Mouse (Mus musculus): ENCODE data around the gene Srd5a2. TPM values are rescaled to one million over a fixed set of nuclear protein-coding genes. Genes with fewer than 3 reads are reported as not detected.

Srd5a2 gene
- polyA plus RNA-seq, 1 experiment, result not detected

- no peak for DNase-seq
- H3K4me1 ChIP-seq (ENCODE audit: control insufficient read depth, insufficient read depth, low read length), result no peaks in the 10 kb centered on the region; the same call in 1 of the 2 replicates
- TF ChIP-seq POLR2A (IDR thresholded peaks at IDR 0.05; ENCODE audit: borderline replicate concordance, extremely low read depth, low read depth, low read length) (no peak), CTCF (IDR thresholded peaks at IDR 0.05; ENCODE audit: insufficient read depth, low read length) (no peak)
- no peak overlapping the region for H3K4me3 ChIP-seq (replicated peaks; ENCODE audit: extremely low read depth, low read depth, low read length)
- 80% methylated on average over 2 of the region's 2 CpGs for WGBS
Measured at GRCm38 (mm10) chr17:73986571-73986970, 61.1 kb downstream of the Srd5a2 start.

- TF ChIP-seq POLR2A (IDR thresholded peaks at IDR 0.05; ENCODE audit: borderline replicate concordance, extremely low read depth, low read depth, low read length) (no peak), CTCF (IDR thresholded peaks at IDR 0.05; ENCODE audit: insufficient read depth, low read length) (no peak)
- peak; percentile 28 for DNase-seq
- 71% methylated on average over 4 of the region's 4 CpGs for WGBS
- H3K4me1 ChIP-seq (ENCODE audit: control insufficient read depth, insufficient read depth, low read length), result no peaks in the 10 kb centered on the region; the same call in 1 of the 2 replicates
- H3K4me3 ChIP-seq (replicated peaks; ENCODE audit: extremely low read depth, low read depth, low read length), result no peak overlapping the region
Measured at GRCm38 (mm10) chr17:73985936-73986335, 61.8 kb downstream of the Srd5a2 start.

GRCm38 (mm10) chr17:73984508-73984907 is 63.2 kb downstream of the Srd5a2 start:
- H3K4me3 ChIP-seq (replicated peaks; ENCODE audit: extremely low read depth, low read depth, low read length), result no peak overlapping the region
- TF ChIP-seq POLR2A (IDR thresholded peaks at IDR 0.05; ENCODE audit: borderline replicate concordance, extremely low read depth, low read depth, low read length), result no peak
- no peak for TF ChIP-seq CTCF (IDR thresholded peaks at IDR 0.05; ENCODE audit: insufficient read depth, low read length)
- no peak for DNase-seq
- 30% methylated on average over 4 of the region's 4 CpGs for WGBS
- no peaks in the 10 kb centered on the region for H3K4me1 ChIP-seq (ENCODE audit: control insufficient read depth, insufficient read depth, low read length)

GRCm38 (mm10) chr17:73982871-73983270 is 64.8 kb downstream of the Srd5a2 start:
- Histone ChIP-seq H3K4me3 (replicated peaks; ENCODE audit: extremely low read depth, low read depth, low read length) (no peak overlapping the region), H3K4me1 (ENCODE audit: control insufficient read depth, insufficient read depth, low read length) (no peaks in the 10 kb centered on the region)
- no peak for TF ChIP-seq POLR2A (IDR thresholded peaks at IDR 0.05; ENCODE audit: borderline replicate concordance, extremely low read depth, low read depth, low read length)
- TF ChIP-seq CTCF (IDR thresholded peaks at IDR 0.05; ENCODE audit: insufficient read depth, low read length), result no peak
- no peak for DNase-seq
- WGBS, result 69% methylated on average over 1 of the region's 1 CpGs

- TF ChIP-seq CTCF (IDR thresholded peaks at IDR 0.05; ENCODE audit: insufficient read depth, low read length), result no peak
- no peak for TF ChIP-seq POLR2A (IDR thresholded peaks at IDR 0.05; ENCODE audit: borderline replicate concordance, extremely low read depth, low read depth, low read length)
Measured at GRCm38 (mm10) chr17:73976066-73976465, 71.7 kb downstream of the Srd5a2 start.

GRCm38 (mm10) chr17:73972648-73973047 is 75.1 kb downstream of the Srd5a2 start:
- WGBS, result 92% methylated on average over 11 of the region's 11 CpGs
- Histone ChIP-seq H3K4me1 (ENCODE audit: control insufficient read depth, insufficient read depth, low read length) (peaks cover 12% of the 10 kb centered on the region), H3K4me3 (replicated peaks; ENCODE audit: extremely low read depth, low read depth, low read length) (no peak overlapping the region)
- TF ChIP-seq CTCF (IDR thresholded peaks at IDR 0.05; ENCODE audit: insufficient read depth, low read length) (no peak), POLR2A (IDR thresholded peaks at IDR 0.05; ENCODE audit: borderline replicate concordance, extremely low read depth, low read depth, low read length) (no peak)
- DNase-seq, result no peak

More at GRCm38 (mm10) chr17:73976066-73976465, 71.7 kb downstream of the Srd5a2 start:
- peaks cover 3% of the 10 kb centered on the region; the same call in 1 of the 2 replicates for H3K4me1 ChIP-seq (ENCODE audit: control insufficient read depth, insufficient read depth, low read length)
- H3K4me3 ChIP-seq (replicated peaks; ENCODE audit: extremely low read depth, low read depth, low read length), result no peak overlapping the region
- no peak for DNase-seq

GRCm38 (mm10) chr17:73971291-73971690 is 76.4 kb downstream of the Srd5a2 start:
- Histone ChIP-seq H3K4me3 (replicated peaks; ENCODE audit: extremely low read depth, low read depth, low read length) (no peak overlapping the region), H3K4me1 (ENCODE audit: control insufficient read depth, insufficient read depth, low read length) (peaks cover 15% of the 10 kb centered on the region)
- TF ChIP-seq POLR2A (IDR thresholded peaks at IDR 0.05; ENCODE audit: borderline replicate concordance, extremely low read depth, low read depth, low read length), result no peak
- TF ChIP-seq CTCF (IDR thresholded peaks at IDR 0.05; ENCODE audit: insufficient read depth, low read length), result no peak
- no peak for DNase-seq
- WGBS, result 67% methylated on average over 4 of the region's 4 CpGs

- H3K4me1 ChIP-seq (ENCODE audit: control insufficient read depth, insufficient read depth, low read length), result peaks cover 15% of the 10 kb centered on the region
- no peak overlapping the region for H3K4me3 ChIP-seq (replicated peaks; ENCODE audit: extremely low read depth, low read depth, low read length)
- TF ChIP-seq CTCF (IDR thresholded peaks at IDR 0.05; ENCODE audit: insufficient read depth, low read length) (peak; percentile 15; the same call in 1 of the 2 replicates), POLR2A (IDR thresholded peaks at IDR 0.05; ENCODE audit: borderline replicate concordance, extremely low read depth, low read depth, low read length) (no peak)
- peak; percentile 66 for DNase-seq
- 20% methylated on average over 3 of the region's 3 CpGs for WGBS
Measured at GRCm38 (mm10) chr17:73970361-73971027, 77.2 kb downstream of the Srd5a2 start.

Other genes with a start within 250 kb of the Srd5a2 start
- gene Ehd3, start 243.8 kb downstream of the Srd5a2 start, polyA plus RNA-seq (2012; rRNA removed), result 11.3 and 12.7 TPM in 2 replicates
- 141 and 150 TPM in 2 replicates for gene Xdh, start 97.7 kb downstream of the Srd5a2 start, polyA plus RNA-seq (2012; rRNA removed)
- gene Memo1, start 247.6 kb upstream of the Srd5a2 start, polyA plus RNA-seq (2012; rRNA removed), result 18.2 and 23.3 TPM in 2 replicates

Data from lung, adult 2 months (tissue).